Mouse (Mus musculus): Measurements from ENCODE around the gene Ppp1r16b.

DNA sequence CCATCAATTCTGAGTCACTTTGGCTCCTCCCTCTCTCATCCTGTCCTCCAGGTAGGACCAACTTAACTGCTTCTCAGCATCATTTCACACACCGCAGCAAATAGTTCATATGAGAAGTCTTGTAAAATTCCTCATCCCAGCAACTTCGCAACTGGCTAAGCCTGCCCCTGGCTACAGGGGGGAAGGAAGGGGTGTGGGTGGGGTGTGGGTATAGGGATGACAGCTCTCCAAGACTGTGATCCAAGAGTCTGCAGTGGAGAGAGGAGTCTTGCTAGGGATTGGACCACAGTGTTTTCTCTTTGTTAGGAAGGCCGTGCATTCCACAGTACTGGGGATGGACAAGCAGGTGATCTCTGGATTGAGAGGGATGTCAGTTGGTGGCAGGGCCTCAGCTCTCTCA, 19.7 kb downstream of the Ppp1r16b start:
- TF ChIP-seq CTCF (IDR thresholded peaks at IDR 0.05; ENCODE audit: insufficient read depth, low read depth, low read length) (no peak), POLR2A (IDR thresholded peaks at IDR 0.05; ENCODE audit: insufficient read depth, low read depth, low read length) (no peak)

Data from olfactory bulb, adult 2 months (tissue).